Mouse (Mus musculus) heart, adult 2 months (tissue): ENCODE data around the gene Vps51. TPM values are rescaled to one million over a fixed set of nuclear protein-coding genes. Genes with fewer than 3 reads are reported as not detected.
A peak's percentile ranks its signal among the peaks of the same experiment; 100 is the strongest.

Experiments
- DNase-seq, 2 experiments: peaks; one replicate each; pipeline ENCODE4 v3.0.0; 2021
- H3K27ac ChIP-seq: fragments of 200-600 bp; 2 replicates; pipeline ENCODE4 v1.8.1; 2022
- H3K27me3 ChIP-seq: fragments of 200-500 bp; 2 replicates; pipeline ENCODE4 v1.6.1; 2012; ENCODE audit warnings: mild to moderate bottlenecking, low read length, inconsistent platforms, mixed read lengths; ENCODE audit not compliant: control insufficient read depth, insufficient read depth
- H3K36me3 ChIP-seq: fragments of 200-500 bp; 2 replicates; pipeline ENCODE4 v1.6.1; 2012; ENCODE audit warnings: low read length, inconsistent platforms; ENCODE audit not compliant: control insufficient read depth, insufficient read depth
- H3K4me1 ChIP-seq: fragments of 200-500 bp; 2 replicates; pipeline ENCODE4 v1.6.1; 2011; ENCODE audit warnings: low read length; ENCODE audit not compliant: control insufficient read depth, insufficient read depth
- H3K4me3 ChIP-seq: fragments of 200-600 bp; 2 replicates; pipeline ENCODE4 v1.8.1; 2022
- H3K79me2 ChIP-seq: fragments of 200-500 bp; replicated peaks from 2 replicates; pipeline ENCODE4 v1.6.1; 2012; ENCODE audit warnings: mild to moderate bottlenecking, inconsistent platforms, low read length, moderate library complexity, mixed read lengths; ENCODE audit not compliant: control insufficient read depth, insufficient read depth
- H3K9ac ChIP-seq: fragments of 200-500 bp; 2 replicates; pipeline ENCODE4 v1.6.1; 2012; ENCODE audit warnings: low read depth, mild to moderate bottlenecking, control low read depth, inconsistent platforms, low read length, mixed read lengths
- CTCF ChIP-seq: fragments of 200-600 bp; IDR thresholded peaks from 2 replicates; pipeline ENCODE4 v1.8.1; 2022; ENCODE audit warnings: antibody characterized with exemption, mild to moderate bottlenecking, moderate library complexity
- EP300 ChIP-seq: fragments of 200-500 bp; IDR thresholded peaks from 2 replicates; pipeline ENCODE4 v1.6.1; 2011; ENCODE audit warnings: low read depth, low read length, control low read depth; ENCODE audit not compliant: insufficient read depth
- POLR2A ChIP-seq: fragments of 200-500 bp; IDR thresholded peaks from 2 replicates; pipeline ENCODE4 v1.6.1; 2011; ENCODE audit warnings: mild to moderate bottlenecking, low read depth, low read length, control low read depth; ENCODE audit not compliant: insufficient read depth
- WGBS: fragments of 180-500 bp; shearing (Covaris S2); methylation state at CpG from one replicate; pipeline ENCODE4 v1.1.7; 2018; 5-methylcytosine and 5-hydroxymethylcytosine counted together
- intact Hi-C: fragments of 180-260 bp; cut with DNase I; formaldehyde crosslinking; loops from one replicate; pipeline ENCODE4 v1.15.1; 2025
- polyA plus RNA-seq: library from polyadenylated mRNA; depleted of rRNA; stranded (reverse); fragments of >200 nt; gene quantifications from 2 replicates; pipeline ENCODE4 v1.2.3, GENCODE M21; 2012
- total RNA-seq, 2 experiments: library from RNA; stranded (reverse); gene quantifications; 2 replicates each; pipeline ENCODE4 v1.2.3; 2021

The Vps51 gene
- total and polyA plus RNA-seq, 3 experiments = 19.1 to 39.0 (median 22.0) TPM

GRCm38 (mm10) chr19:6054296-6054695 lies 22.7 kb downstream of the Vps51 start:
- Histone ChIP-seq H3K9ac (no peak overlapping the region), H3K79me2 (no peaks in the 10 kb centered on the region), H3K36me3 (peaks cover 4% of the 10 kb centered on the region), H3K4me1 (peaks cover 3% of the 10 kb centered on the region), H3K27me3 (no peaks in the 10 kb centered on the region), H3K4me3 (no peak overlapping the region), H3K27ac (no peak overlapping the region)
- 65% methylated on average over 5 of the region's 5 CpGs for WGBS
- DNase-seq = no peak
- TF ChIP-seq POLR2A = no peak
- no peak for TF ChIP-seq EP300
- TF ChIP-seq CTCF = no peak
- intact Hi-C loops = no loop called here

DNA sequence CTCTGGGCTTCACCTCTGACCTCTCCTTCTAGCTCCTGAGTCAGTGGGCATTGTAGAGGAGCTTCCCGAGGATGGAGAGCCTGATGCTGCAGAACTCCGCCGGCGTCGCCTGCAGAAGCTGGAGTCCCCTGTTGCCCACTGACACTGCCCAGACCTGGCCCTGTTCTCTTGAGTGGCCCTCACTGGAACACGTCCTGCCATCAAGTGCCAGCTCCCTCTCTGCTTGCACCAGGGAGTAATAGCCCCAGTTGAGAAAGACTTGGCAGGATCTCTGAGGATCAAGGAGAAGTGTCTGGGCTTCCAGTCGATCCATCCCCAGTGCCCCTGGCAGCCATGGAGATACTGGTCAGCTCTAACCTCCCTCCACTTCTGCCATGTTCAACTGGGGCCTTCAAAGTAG lies 24.5 kb downstream of the Vps51 start:
- Histone ChIP-seq H3K4me3 (no peak overlapping the region), H3K9ac (no peak overlapping the region), H3K27me3 (no peaks in the 10 kb centered on the region), H3K36me3 (no peaks in the 10 kb centered on the region; the same call in 1 of the 2 replicates), H3K79me2 (peaks cover 1% of the 10 kb centered on the region; the same call in 1 of the 2 replicates), H3K27ac (no peak overlapping the region), H3K4me1 (peaks cover 2% of the 10 kb centered on the region)
- 78% methylated on average over 7 of the region's 7 CpGs for WGBS
- TF ChIP-seq POLR2A = no peak
- TF ChIP-seq CTCF = no peak
- no peak for TF ChIP-seq EP300
- intact Hi-C loops = no loop called here
- peak in 1 of 2 experiments; percentile 17 for DNase-seq

DNA sequence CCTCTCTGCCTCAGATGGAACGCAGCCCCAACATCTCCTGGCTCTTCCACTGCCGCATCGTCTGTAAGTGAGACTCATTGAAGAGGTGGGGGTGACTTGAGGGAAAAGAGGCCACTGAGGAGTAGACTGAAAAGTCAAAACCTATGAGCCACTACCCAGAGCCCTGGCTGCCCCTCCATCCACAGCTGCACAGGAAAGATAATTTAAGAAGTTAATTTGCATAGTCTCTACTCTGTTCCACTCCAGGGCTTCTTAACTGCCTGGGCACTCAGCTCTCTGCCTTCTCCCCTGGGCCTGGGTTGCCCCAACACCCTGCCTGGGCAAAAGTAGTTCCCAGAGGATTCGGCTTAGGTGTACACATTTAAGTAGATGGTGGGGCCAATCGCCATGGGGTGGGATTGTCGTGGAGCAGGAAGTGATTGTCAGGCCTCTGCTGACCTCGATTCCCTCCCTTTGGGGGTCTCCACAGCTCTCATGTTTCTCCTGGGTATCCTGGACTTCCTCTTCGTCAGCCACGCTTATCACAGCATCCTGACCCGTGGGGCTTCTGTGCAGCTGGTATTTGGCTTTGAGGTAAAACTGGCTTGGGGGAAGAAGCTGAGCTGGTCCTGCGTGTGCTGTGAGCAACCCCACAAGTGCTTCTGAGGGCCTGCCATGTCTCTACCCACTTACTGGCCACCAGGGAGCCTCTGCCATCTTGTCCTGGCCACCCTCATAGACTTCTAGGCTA lies 28.2 kb downstream of the Vps51 start:
- intact Hi-C loops = loop anchor here (10.0 kb wide), 1 partner anchor 76 kb away; the partner anchor contains the start of gene Snx15
- WGBS = 74% methylated on average over 11 of the region's 11 CpGs
- H3K4me3 ChIP-seq = no peak overlapping the region

GRCm38 (mm10) chr19:6047899-6048166 lies 29.2 kb downstream of the Vps51 start:
- Histone ChIP-seq H3K36me3 (no peaks in the 10 kb centered on the region), H3K4me3 (peak overlapping the region; percentile 82), H3K27ac (no peak overlapping the region; the same call in 1 of the 2 replicates), H3K9ac (peak overlapping the region; percentile 91), H3K79me2 (peaks cover 3% of the 10 kb centered on the region; the same call in 1 of the 2 replicates), H3K27me3 (no peaks in the 10 kb centered on the region), H3K4me1 (peaks cover 5% of the 10 kb centered on the region)
- DNase-seq = no peak
- TF ChIP-seq EP300 = no peak
- TF ChIP-seq POLR2A = no peak
- TF ChIP-seq CTCF = no peak
- 82% methylated on average over 8 of the region's 8 CpGs for whole genome bisulfite sequencing
- intact Hi-C loops = loop anchor here (10.0 kb wide), 1 partner anchor 77 kb away; the partner anchor contains the start of gene Snx15

More for the DNA sequence above, 28.2 kb downstream of the Vps51 start:
- Histone ChIP-seq H3K27ac (no peak overlapping the region), H3K4me1 (peaks cover 5% of the 10 kb centered on the region), H3K27me3 (no peaks in the 10 kb centered on the region), H3K79me2 (peaks cover 3% of the 10 kb centered on the region; the same call in 1 of the 2 replicates), H3K36me3 (no peaks in the 10 kb centered on the region), H3K9ac (no peak overlapping the region)
- DNase-seq = no peak
- TF ChIP-seq EP300 (no peak), CTCF (no peak), POLR2A (no peak)

GRCm38 (mm10) chr19:6047154-6047898 lies 29.7 kb downstream of the Vps51 start:
- peak overlapping the region; percentile 82 for H3K4me3 ChIP-seq
- 1% methylated on average over 42 of the region's 44 CpGs for WGBS
- intact Hi-C loops = loop anchor here (10.0 kb wide), 1 partner anchor 77 kb away; the partner anchor contains the start of gene Snx15
- H3K27ac ChIP-seq = peak overlapping the region; percentile 99
- peaks cover 3% of the 10 kb centered on the region; the same call in 1 of the 2 replicates for H3K79me2 ChIP-seq
- no peaks in the 10 kb centered on the region for H3K27me3 ChIP-seq
- no peak for DNase-seq
- H3K9ac ChIP-seq = peak overlapping the region; percentile 91
- peaks cover 5% of the 10 kb centered on the region for H3K4me1 ChIP-seq
- TF ChIP-seq POLR2A (no peak), EP300 (no peak)
- no peaks in the 10 kb centered on the region for H3K36me3 ChIP-seq
